Mouse (Mus musculus) heart, postnatal 4 days (tissue): ENCODE data around the gene Epop. TPM values are rescaled to one million over a fixed set of nuclear protein-coding genes. Genes with fewer than 3 reads are reported as not detected.

Experiments used
- DNase-seq: peaks from one replicate; pipeline ENCODE4 v3.0.0; 2021
- total RNA-seq, 2 experiments: library from RNA; stranded (reverse); gene quantifications; 2 replicates each; pipeline ENCODE4 v1.2.3; 2021

Epop gene
- total RNA-seq, 2 experiments from 2014 or later, result 1.4 TPM

- DNase-seq, result peak; percentile 45
Measured at GRCm38 (mm10) chr11:97628568-97629518, 659 bp downstream of the Epop start.

- DNase-seq, result no peak
Measured at GRCm38 (mm10) chr11:97628303-97628567, 1.3 kb downstream of the Epop start.

GRCm38 (mm10) chr11:97627556-97628302, 1.8 kb downstream of the Epop start:
- no peak for DNase-seq

GRCm38 (mm10) chr11:97626850-97627249, 2.7 kb downstream of the Epop start:
- no peak for DNase-seq

- DNase-seq, result no peak
Measured at GRCm38 (mm10) chr11:97626431-97626830, 3.1 kb downstream of the Epop start.

- DNase-seq, result no peak
Measured at GRCm38 (mm10) chr11:97625551-97625950, 4.0 kb downstream of the Epop start.

- no peak for DNase-seq
Measured at GRCm38 (mm10) chr11:97623166-97623565, 6.3 kb downstream of the Epop start.

- DNase-seq, result peak; percentile 81
Measured at GRCm38 (mm10) chr11:97622440-97622839, 7.1 kb downstream of the Epop start.

- DNase-seq, result peak; percentile 84
Measured at GRCm38 (mm10) chr11:97619391-97619795, 10.1 kb downstream of the Epop start.

GRCm38 (mm10) chr11:97618368-97618767, 11.1 kb downstream of the Epop start:
- DNase-seq, result no peak

- no peak for DNase-seq
Measured at GRCm38 (mm10) chr11:97615276-97615675, 14.2 kb downstream of the Epop start.

GRCm38 (mm10) chr11:97611076-97611475, 18.4 kb downstream of the Epop start:
- peak; percentile 13 for DNase-seq

GRCm38 (mm10) chr11:97609743-97610142, 19.8 kb downstream of the Epop start:
- no peak for DNase-seq

- DNase-seq, result no peak
Measured at GRCm38 (mm10) chr11:97608933-97609332, 20.6 kb downstream of the Epop start.

GRCm38 (mm10) chr11:97607056-97607725, 22.3 kb downstream of the Epop start:
- DNase-seq, result no peak

GRCm38 (mm10) chr11:97603891-97604290, 25.6 kb downstream of the Epop start:
- peak; percentile 61 for DNase-seq

- no peak for DNase-seq
Measured at GRCm38 (mm10) chr11:97602223-97602622, 27.3 kb downstream of the Epop start.

GRCm38 (mm10) chr11:97599104-97599503, 30.4 kb downstream of the Epop start:
- DNase-seq, result no peak

- no peak for DNase-seq
Measured at GRCm38 (mm10) chr11:97597945-97598691, 31.4 kb downstream of the Epop start.

GRCm38 (mm10) chr11:97594136-97594535, 35.4 kb downstream of the Epop start:
- peak; percentile 24 for DNase-seq

- no peak for DNase-seq
Measured at GRCm38 (mm10) chr11:97591910-97592309, 37.6 kb downstream of the Epop start.

GRCm38 (mm10) chr11:97590227-97590960, 39.1 kb downstream of the Epop start:
- no peak for DNase-seq
